ENCODE assay signal across 15 mouse cellular contexts in the genomic region with DNA sequence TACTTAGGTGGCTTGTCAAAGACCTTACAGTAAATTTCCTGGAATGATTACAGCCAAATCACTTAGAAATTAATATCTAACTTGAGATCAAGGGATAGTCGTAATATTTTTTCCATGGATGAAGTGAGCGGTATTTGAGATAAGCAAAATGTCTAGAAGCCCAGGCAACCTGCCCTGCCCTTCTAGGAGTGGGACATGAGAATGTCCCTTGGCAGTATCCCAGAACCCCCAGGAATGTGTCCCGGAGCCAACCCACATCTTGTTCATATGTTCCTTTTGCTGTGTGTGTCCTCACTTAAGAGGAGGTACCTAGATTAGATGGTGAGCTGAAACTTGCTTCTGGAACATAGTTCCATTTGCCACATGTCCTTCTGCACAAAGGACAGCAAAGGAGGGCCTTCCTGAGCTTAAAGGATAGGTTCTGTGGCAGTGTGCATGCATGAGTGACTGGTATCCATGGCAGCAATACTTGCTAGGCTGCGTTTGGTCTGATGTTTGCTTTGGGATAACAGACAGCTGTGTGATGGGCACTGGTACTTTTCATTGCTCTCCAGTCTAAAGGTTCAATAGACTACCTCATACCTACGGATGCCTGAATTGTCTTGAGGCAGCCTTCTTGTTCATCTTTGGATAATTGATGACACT.
DNase-seq lines count a peak whose midpoint lies in the region; ATAC-seq lines count a peak whose summit lies in the region.
"Had no signal": no experiment of that assay in that cellular context is flagged by ENCODE, and none has a peak within 500 bp of the region (broad histone marks: within the 10 kb centered on the region; RNA-seq: fewer than 3 reads in every experiment).

No protein-coding gene starts in this region.

- ATAC-seq in kidney, embryonic 14.5 days (ENCODE audit: low FRiP score, low TSS enrichment) = peak; percentile 59
- peak; percentile 55 for ATAC-seq in hindbrain, embryonic 11.5 days (ENCODE audit: low FRiP score)

- H3K9me3 ChIP-seq in kidney, embryonic 14.5 days (ENCODE audit: control insufficient read depth, low read length) = no peaks in the 10 kb centered on the region
- H3K9me3 ChIP-seq in hindbrain, embryonic 11.5 days (ENCODE audit: control insufficient read depth, low read length) = no peaks in the 10 kb centered on the region
- H3K9me3 ChIP-seq: hindbrain, embryonic 15.5 days; limb, embryonic 12.5 days had no signal

- H3K9ac ChIP-seq in kidney, embryonic 14.5 days (ENCODE audit: low read depth, low read length) = no peak overlapping the region
- no peak overlapping the region for H3K9ac ChIP-seq in hindbrain, embryonic 11.5 days (ENCODE audit: low read depth, low read length)
- H3K9ac ChIP-seq: hindbrain, embryonic 15.5 days; limb, embryonic 12.5 days had no signal

- DNase-seq in kidney, postnatal 25 days = no peak
- peak; percentile 29 for DNase-seq in NIH3T3 (ENCODE audit: low read depth)
- no peak for DNase-seq in hindbrain, embryonic 11.5 days (ENCODE audit: low spot score)
- DNase-seq in lung, postnatal 25 days (ENCODE audit: low spot score) = peak; percentile 55
- DNase-seq in yolk sac, embryonic 10.5 days (ENCODE audit: low spot score) = no peak
- no peak for DNase-seq in urinary bladder, postnatal 25 days (ENCODE audit: low spot score)
- DNase-seq: adrenal gland, adult 8-10 months; kidney, postnatal 14 days; right cerebral cortex, postnatal 4 days; thymus, postnatal 36 days had no signal

- no peak overlapping the region for H3K27ac ChIP-seq in kidney, embryonic 14.5 days (ENCODE audit: low read depth, low read length)
- H3K27ac ChIP-seq in hindbrain, embryonic 11.5 days (ENCODE audit: low read depth, low read length) = no peak overlapping the region
- H3K27ac ChIP-seq: hindbrain, embryonic 15.5 days; limb, embryonic 12.5 days; macrophage had no signal

- no peak overlapping the region for H3K4me2 ChIP-seq in kidney, embryonic 14.5 days (replicated peaks; ENCODE audit: low read depth, low read length)
- H3K4me2 ChIP-seq in hindbrain, embryonic 11.5 days (replicated peaks; ENCODE audit: low read depth, low read length) = no peak overlapping the region
- H3K4me2 ChIP-seq: hindbrain, embryonic 15.5 days; limb, embryonic 12.5 days had no signal

- H3K27me3 ChIP-seq in kidney, embryonic 14.5 days (ENCODE audit: control insufficient read depth, insufficient read depth, low read length) = no peaks in the 10 kb centered on the region
- H3K27me3 ChIP-seq in hindbrain, embryonic 11.5 days (ENCODE audit: control insufficient read depth, insufficient read depth, low read length) = no peaks in the 10 kb centered on the region
- H3K27me3 ChIP-seq: hindbrain, embryonic 15.5 days; limb, embryonic 12.5 days had no signal

- no peaks in the 10 kb centered on the region for H3K36me3 ChIP-seq in kidney, embryonic 14.5 days (ENCODE audit: control insufficient read depth, insufficient read depth, low read length)
- no peaks in the 10 kb centered on the region for H3K36me3 ChIP-seq in hindbrain, embryonic 11.5 days (ENCODE audit: control insufficient read depth, insufficient read depth, low read length)
- H3K36me3 ChIP-seq: hindbrain, embryonic 15.5 days; limb, embryonic 12.5 days had no signal

- H3K4me3 ChIP-seq in kidney, embryonic 14.5 days (ENCODE audit: low read length) = no peak overlapping the region
- H3K4me3 ChIP-seq in hindbrain, embryonic 11.5 days (ENCODE audit: low read depth, low read length) = no peak overlapping the region
- H3K4me3 ChIP-seq: hindbrain, embryonic 15.5 days; limb, embryonic 12.5 days; myocyte had no signal

- H3K4me1 ChIP-seq in kidney, embryonic 14.5 days (ENCODE audit: control insufficient read depth, insufficient read depth, low read length) = peaks cover 26% of the 10 kb centered on the region
- no peaks in the 10 kb centered on the region; the same call in 1 of the 2 replicates for H3K4me1 ChIP-seq in hindbrain, embryonic 11.5 days (replicated peaks; ENCODE audit: control insufficient read depth, insufficient read depth, low read length)

- 67% methylated on average over 5 of the region's 5 CpGs for WGBS in kidney, embryonic 14.5 days
- 64% methylated on average over 5 of the region's 5 CpGs for WGBS in hindbrain, embryonic 11.5 days

Comparison
In these comparisons a context has a peak if more than half of its experiments do, and no peak if none do; other contexts are left out.
1. DNase-seq: peak in NIH3T3 (single experiment) and lung, postnatal 25 days (single experiment); none in kidney, postnatal 25 days (0 of 2), hindbrain, embryonic 11.5 days (single experiment), yolk sac, embryonic 10.5 days (single experiment) and urinary bladder, postnatal 25 days (single experiment).